Mouse (Mus musculus): Measurements from ENCODE around the gene Rtf1.
"Not testable (repeated sequence)": the region's sequence is repeated elsewhere in the genome, so short reads cannot be mapped to it uniquely, and the experiment has no call there.

Gene Rtf1

DNA sequence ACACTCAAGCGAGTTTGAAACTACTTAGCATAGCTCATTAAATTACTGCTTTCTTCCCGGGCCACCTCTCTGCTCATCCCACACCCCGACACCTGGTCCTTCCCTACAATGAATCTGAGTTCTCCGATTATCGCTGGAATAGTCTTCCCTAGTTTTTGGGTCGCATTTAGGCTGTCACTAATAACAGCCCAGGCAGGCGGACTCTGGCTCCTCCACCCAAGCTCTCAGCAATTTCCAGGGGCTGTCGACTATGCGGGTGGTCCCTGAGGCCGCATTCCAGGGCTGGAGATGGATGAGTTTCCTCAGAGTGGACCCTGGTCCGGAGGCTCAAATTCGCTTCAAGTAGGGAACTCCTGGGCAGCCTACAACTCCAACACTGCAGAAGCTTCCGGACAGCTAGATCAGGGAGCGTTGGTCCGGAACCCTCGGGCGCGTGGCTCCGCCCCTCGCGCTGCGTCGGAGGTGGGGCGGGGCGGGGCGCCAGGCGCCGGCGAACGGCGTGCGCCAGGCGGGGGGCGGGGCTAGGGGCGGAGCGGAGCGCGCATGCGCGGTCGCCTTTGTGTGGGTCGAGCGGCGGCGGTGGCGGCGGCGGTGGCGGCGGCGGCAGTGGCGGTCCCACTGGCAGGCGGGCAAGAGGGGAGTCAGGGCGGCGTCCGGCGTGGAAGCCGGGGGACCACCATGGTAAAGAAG lies at the start of gene Rtf1:
Gene Rtf1 (plus strand): TSS at position 544 of the 690 bp plus-strand sequence.
- peak; percentile 48 for DNase-seq (ENCODE audit: extremely low read depth, low read depth)

DNA sequence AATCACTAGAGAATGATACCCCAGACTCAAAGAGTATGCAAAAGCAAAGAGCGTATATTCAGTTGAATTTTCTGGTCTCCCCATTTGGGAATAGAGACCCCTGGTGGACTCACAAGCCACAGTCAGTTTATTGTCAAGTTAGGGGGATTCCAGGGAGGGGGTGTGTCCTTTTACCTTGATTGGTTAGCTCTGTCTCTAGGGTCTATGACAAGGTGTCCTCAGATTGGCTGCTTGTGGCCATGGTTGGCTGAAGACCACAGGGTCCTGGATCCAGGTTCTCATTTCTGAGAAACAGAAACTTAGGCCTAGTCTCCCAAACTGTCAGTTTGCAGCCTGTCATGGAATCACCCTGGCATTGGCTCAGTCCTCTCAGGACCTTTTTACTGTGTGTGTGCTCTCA lies 38.1 kb upstream of the Rtf1 start:
- DNase-seq (ENCODE audit: extremely low read depth, low read depth), result no peak

- DNase-seq (ENCODE audit: extremely low read depth, low read depth), result no peak
Observed at GRCm38 (mm10) chr2:119641214-119641912, 33.5 kb upstream of the Rtf1 start.

DNA sequence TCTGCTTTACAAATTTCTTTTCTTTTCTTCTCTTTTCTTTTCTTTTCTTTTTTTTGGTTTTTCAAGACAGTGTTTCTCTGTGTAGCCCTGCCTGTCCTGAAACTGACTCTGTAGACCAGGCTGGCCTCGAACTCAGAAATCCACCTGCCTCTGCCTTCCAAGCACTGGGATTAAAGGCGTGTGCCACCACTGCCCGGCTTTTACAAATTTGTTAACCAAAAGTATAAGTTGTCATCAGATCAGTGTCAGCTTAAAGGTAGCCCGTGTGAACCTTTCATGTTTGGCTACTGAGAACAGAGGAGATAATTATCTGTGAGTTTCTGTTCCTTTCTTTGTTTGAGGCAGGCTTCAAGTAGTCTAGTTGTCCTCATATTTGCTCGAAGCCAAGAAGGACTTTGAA lies 30.6 kb upstream of the Rtf1 start:
- DNase-seq (ENCODE audit: extremely low read depth, low read depth), result no peak

GRCm38 (mm10) chr2:119662220-119663182 lies 12.4 kb upstream of the Rtf1 start, which contains the start of gene Ndufaf1:
Gene Ndufaf1, minus strand, starts transcription at chr2:119662827.
- peak; percentile 87 for DNase-seq (ENCODE audit: extremely low read depth, low read depth)

DNA sequence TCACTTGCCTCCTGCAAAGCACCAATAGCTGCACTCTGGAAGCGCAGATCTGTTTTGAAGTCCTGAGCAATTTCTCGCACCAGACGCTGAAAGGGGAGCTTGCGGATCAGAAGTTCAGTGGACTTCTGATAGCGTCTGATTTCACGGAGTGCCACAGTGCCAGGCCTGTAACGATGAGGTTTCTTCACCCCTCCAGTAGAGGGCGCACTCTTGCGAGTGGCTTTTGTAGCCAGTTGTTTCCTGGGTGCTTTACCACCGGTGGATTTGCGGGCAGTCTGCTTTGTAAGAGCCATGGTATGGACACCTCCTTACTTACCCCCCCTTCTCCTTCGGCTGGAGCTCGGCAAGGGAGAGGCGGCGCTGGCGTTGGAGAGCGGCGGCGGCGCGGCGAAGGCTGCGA lies 9.1 kb upstream of the Rtf1 start:
- DNase-seq (ENCODE audit: extremely low read depth, low read depth), result not testable (repeated sequence)

DNA sequence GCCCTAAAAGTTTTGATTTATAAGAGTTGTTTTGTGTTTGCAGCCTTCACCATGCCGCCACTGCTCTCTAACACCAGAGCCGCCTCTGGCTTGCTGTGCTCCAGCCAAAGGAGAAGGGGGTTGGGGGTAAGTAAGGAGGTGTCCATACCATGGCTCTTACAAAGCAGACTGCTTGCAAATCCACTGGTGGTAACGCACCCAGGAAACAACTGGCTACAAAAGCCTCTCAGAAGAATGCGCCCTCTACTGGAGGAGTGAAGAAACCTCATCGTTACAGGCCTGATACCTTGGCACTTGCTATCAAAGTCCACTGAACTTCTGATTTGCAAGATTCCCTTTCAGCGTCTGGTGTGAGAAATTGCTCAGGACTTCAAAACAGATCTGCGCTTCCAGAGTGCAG lies 5.9 kb upstream of the Rtf1 start:
- DNase-seq (ENCODE audit: extremely low read depth, low read depth), result no peak

GRCm38 (mm10) chr2:119675215-119675784 lies 432 bp downstream of the Rtf1 start:
- DNase-seq (ENCODE audit: extremely low read depth, low read depth), result peak; percentile 33

- peak; percentile 36 for DNase-seq (ENCODE audit: extremely low read depth, low read depth)
Observed at GRCm38 (mm10) chr2:119675831-119676230, 963 bp downstream of the Rtf1 start.

DNA sequence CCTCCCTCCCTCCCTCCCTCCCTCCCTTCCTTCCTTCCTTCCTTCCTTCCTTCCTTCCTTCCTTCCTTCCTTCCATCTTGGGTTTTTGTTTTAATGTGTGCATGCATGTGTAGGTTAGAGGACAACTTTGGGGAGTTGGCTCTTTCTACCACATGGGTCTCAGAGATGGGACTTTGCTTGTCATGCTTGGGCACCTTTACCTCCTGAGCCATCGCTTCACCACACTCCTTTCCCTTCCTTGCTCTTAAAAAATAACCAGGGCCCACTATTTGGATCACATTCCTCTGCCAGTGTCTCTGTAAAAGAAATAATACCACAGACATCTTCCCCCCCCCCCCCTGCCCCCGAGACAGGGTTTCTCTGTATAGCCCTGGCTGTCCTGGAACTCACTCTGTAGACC lies 8.8 kb downstream of the Rtf1 start:
- no peak for DNase-seq (ENCODE audit: extremely low read depth, low read depth)

GRCm38 (mm10) chr2:119692003-119692701 lies 17.3 kb downstream of the Rtf1 start:
- DNase-seq (ENCODE audit: extremely low read depth, low read depth), result no peak

DNA sequence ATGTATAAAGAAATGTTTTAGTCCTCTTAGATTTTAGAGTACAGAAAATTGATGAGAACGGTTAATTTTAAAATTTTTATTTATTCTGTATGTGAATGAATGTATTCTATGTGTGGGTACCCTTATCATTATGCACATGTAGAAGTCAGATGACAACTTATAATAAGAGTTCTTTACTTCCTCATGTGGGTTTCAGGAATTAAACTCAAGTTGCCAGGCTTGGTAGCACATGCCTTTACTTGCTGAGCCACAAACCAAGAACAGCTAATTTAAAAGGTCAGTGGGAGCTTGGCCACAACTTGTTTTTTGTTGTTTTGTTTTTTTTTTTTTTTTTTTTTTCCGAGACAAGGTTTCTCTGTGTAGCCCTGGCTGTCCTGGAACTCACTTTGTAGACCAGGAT lies 20.0 kb downstream of the Rtf1 start:
- DNase-seq (ENCODE audit: extremely low read depth, low read depth), result no peak

DNA sequence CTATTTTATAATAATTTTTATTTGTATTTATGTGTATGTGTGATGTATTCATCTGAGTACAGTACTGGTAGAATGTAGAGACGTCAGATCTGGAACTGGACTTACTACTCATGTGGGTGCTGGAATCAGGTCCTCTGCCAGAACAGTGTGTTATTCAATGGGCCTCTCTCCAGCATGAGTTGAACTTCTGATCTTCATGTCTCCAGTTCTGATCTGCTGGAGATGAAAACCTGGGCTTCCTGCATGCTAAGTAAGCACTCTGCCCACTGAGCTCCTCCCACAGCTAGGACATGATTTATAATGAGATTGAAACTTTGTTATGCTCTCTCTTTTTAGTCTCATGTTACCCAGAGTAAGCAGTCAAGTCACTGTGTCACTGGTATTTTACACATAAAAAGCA lies 21.2 kb downstream of the Rtf1 start:
- no peak for DNase-seq (ENCODE audit: extremely low read depth, low read depth)

DNA sequence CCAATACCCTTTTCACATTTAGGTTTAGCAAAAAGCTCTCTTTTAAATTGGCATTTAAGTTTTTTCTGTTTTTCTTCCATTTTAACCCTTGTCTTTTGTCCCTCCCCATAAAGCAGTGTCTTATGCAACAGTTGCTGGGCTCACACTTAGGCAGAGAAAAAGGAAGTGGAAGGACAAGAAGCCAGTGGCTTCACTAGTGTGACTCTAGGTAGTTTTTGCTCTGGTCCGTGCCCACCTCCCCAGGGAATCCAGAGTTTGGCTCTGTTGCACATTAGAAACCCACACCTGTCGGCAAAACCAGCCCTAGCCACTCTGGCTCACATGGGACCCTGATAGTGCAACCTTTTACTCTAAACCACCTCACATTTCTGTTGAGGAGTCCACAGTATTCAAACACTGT lies 23.6 kb downstream of the Rtf1 start:
- DNase-seq (ENCODE audit: extremely low read depth, low read depth), result no peak

DNA sequence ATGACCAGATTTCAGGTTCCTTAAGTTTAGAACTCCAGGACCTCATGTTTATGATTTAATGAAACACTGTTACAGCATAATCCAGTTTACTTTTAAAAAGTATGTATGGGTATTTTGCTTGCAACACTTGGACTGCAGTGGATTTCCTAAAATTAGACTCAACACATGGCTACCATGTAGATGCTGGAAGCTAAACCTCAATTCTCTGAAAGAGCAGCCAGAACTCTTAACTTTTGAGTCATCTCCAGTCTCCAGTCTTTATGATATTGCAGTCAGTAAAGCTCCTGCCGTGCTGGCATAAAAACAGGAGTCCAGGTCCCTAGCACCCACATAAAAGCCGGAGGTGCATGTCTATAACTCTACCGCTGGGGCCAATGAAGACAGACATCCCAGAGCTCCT lies 25.1 kb downstream of the Rtf1 start:
- no peak for DNase-seq (ENCODE audit: extremely low read depth, low read depth)

DNA sequence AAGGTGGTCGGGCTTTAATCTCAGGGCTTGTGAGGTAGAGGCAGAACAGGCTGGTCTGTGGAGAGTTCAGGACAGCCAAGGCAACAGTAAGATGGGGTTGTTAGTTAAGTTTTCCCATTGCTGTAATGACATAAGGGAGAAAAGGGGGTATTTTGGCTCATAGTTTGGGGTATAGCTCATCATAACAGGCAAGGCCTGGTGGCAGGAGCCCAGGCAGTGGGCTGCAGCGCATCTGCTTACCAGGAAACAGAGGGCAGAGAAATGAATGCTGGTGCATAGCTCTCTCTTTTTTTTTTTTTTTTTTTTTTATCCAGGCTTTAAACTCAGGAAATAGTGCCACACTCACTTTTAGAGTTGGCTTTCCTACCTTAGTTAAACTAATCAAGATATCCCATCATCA lies 28.3 kb downstream of the Rtf1 start:
- no peak for DNase-seq (ENCODE audit: extremely low read depth, low read depth)

DNA sequence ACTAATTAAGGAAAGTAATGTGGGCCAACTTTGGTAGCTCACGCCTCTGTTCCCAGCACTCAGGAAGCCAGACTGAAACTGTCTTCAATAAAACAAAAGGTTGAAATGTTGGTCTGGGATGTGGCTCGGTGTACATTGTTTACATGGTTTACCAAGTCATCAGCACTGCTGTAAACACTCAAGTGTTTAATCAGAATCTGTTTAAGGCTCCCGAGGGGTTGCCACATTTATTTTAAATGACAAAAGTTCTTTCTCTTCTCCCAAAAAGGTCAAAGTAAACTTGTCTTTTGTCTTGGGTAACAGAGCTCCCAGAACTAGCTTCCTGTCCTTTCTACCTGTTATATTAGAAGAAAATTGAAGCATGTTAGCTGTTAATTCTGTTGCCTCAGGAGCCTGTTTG lies 32.8 kb downstream of the Rtf1 start:
- DNase-seq (ENCODE audit: extremely low read depth, low read depth), result no peak

- DNase-seq (ENCODE audit: extremely low read depth, low read depth), result no peak
Observed at GRCm38 (mm10) chr2:119710011-119710410, 35.1 kb downstream of the Rtf1 start.

DNA sequence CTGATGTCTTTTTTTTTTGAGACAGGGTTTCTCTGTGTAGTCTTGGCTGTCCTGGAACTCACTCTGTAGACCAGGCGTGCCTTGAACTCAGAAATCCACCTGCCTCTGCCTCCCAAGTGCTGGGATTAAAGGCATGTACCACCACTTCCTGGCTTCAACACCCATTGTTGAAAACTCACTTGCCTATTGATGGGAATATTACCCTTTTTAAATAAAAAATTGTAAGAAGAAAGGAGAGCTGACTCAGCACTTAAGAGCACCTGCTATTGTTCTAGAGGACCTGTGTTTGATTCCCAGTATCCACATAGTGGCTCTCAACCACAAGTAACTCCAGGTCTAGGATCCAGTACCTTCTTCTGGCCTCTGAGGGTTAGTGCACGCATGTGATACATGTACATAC lies 41.0 kb downstream of the Rtf1 start:
- not testable (repeated sequence) for DNase-seq (ENCODE audit: extremely low read depth, low read depth)

GRCm38 (mm10) chr2:119721070-119721469 lies 46.2 kb downstream of the Rtf1 start:
- no peak for DNase-seq (ENCODE audit: extremely low read depth, low read depth)
